Mouse (Mus musculus) G1E (cell line): ENCODE data around the gene Nsl1.

Source experiments
- CTCF ChIP-seq: IDR thresholded peaks from 2 replicates; pipeline ENCODE4 v1.5.1; 2012; ENCODE audit warnings: low read depth, low read length, inconsistent platforms, mixed read lengths
- GATA1 ChIP-seq: IDR thresholded peaks from 2 replicates; pipeline ENCODE4 v1.6.1; 2012; ENCODE audit warnings: borderline replicate concordance, low read length, inconsistent platforms, mixed read lengths
- TAL1 ChIP-seq: conservative IDR thresholded peaks from 2 replicates; pipeline ENCODE4 v1.6.1; 2012; ENCODE audit warnings: low read depth, low read length, inconsistent platforms, mixed read lengths

DNA sequence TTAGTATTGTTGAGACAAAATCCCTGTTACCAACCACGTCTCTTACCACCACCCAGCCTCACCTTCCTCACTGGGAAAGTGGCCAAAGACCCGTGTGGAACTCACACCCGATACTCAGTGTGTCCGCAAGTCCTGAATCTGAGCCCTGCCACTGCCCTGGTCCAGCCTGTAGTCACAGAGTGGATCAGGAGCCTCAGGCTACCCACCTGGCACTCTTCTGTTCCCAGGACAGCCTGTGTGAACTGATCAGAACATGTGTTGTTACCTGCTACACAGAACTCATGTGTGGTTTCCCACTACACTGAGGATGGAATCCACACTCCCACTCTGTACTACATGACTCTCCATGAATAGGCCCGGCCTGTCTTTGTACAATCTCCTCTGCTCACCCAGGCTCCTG lies 20.7 kb upstream of the Nsl1 start:
- TF ChIP-seq CTCF (no peak), GATA1 (no peak), TAL1 (no peak)
